Mouse (Mus musculus): ENCODE data around the gene Scube2.

The Scube2 gene

GRCm38 (mm10) chr7:109795564-109795963 lies 69.9 kb downstream of the Scube2 start:
- no peak for DNase-seq (ENCODE audit: low spot score in 2 of 2)

- no peak for DNase-seq (ENCODE audit: low spot score in 2 of 2)
Measured at GRCm38 (mm10) chr7:109794556-109794955, 70.9 kb downstream of the Scube2 start.

DNA sequence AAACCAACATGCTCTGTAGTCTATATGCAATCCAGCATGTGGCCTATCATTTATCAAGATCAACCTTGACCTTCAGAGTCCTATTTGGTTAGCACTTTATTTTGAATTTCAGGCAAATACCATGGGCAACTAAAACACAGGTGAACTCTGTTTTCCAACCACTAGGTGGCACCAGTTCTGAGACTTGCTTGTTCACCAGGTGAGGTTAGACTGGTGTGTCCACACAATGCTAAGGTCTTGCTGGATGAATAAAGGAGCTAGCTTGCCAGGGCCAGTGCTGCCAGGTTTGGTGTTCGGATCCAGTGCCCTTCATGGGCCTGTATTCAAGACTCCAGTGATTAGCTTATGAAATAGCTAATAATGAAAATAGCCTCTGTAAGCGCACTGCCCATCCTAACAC lies 72.7 kb downstream of the Scube2 start:
- DNase-seq (ENCODE audit: low spot score in 2 of 2) = peak; percentile 71

DNA sequence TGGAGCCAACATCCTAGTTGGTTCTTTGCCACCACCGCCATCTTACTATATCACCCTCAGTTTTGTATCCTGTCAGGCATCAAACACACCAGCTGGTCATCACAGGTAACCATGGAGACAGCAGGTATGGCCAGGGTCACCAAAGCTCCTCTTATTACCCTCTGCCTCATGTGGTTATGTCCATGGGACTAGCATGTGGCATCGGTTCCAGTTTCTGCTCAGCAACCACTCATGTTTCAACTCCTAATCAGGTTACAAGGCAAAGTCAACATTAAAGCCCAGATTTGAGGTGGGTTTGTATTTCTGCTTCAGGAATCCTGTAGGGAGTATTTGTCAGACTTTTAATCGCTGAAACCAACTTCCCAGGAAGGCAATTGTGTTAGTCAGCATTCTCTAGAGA lies 74.7 kb downstream of the Scube2 start:
- no peak for DNase-seq (ENCODE audit: low spot score in 2 of 2)

DNA sequence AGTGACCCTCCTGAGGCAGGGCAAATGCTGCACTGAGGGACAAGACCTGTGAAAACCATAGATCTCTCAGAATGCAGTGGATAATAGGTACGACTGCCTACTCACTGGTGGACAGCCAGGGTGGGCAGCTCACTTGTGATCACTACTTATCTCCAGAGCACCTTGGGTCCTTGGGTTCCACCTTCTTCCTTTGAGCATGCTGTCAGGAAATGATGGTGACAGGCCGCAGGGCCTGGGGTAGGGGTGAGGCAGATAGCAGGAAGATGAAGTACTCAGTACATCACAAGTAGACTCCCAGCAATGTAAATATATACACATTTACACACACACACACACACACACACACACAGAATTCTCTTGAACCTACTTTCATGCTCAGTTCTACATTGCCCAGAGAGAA lies 77.6 kb downstream of the Scube2 start:
- no peak for DNase-seq (ENCODE audit: low spot score in 2 of 2)

GRCm38 (mm10) chr7:109783281-109783680 lies 82.2 kb downstream of the Scube2 start:
- DNase-seq (ENCODE audit: low spot score in 2 of 2) = no peak

GRCm38 (mm10) chr7:109781470-109782203 lies 83.8 kb downstream of the Scube2 start, which contains the start of gene Nrip3:
Nrip3 (minus strand) TSS chr7:109782025.
- DNase-seq (ENCODE audit: low spot score in 2 of 2) = peak; percentile 75 to 81

DNA sequence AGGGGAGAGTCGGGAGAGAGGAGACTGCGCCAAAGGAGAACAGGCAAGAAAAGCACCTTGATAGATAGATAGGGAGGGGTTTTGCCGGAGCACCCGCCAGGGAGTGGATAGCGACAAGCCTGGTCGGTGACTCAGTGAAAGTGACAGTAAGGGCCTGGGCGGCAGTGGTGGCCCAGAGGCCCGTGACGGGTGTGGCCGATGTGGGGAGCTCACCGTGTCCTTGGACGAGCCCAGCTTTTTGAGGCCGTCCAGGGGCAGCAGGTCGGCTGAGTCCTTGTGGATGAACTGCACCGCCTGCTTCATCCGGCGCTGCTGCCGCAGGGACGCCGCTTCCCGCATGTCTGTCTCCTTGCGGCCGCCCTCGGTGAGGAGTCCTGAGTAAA lies 84.4 kb downstream of the Scube2 start:
- peak in 1 of 2 experiments; percentile 20 for DNase-seq (ENCODE audit: low spot score in 2 of 2)

GRCm38 (mm10) chr7:109772251-109772650 lies 93.2 kb downstream of the Scube2 start:
- DNase-seq (ENCODE audit: low spot score in 2 of 2) = no peak

DNA sequence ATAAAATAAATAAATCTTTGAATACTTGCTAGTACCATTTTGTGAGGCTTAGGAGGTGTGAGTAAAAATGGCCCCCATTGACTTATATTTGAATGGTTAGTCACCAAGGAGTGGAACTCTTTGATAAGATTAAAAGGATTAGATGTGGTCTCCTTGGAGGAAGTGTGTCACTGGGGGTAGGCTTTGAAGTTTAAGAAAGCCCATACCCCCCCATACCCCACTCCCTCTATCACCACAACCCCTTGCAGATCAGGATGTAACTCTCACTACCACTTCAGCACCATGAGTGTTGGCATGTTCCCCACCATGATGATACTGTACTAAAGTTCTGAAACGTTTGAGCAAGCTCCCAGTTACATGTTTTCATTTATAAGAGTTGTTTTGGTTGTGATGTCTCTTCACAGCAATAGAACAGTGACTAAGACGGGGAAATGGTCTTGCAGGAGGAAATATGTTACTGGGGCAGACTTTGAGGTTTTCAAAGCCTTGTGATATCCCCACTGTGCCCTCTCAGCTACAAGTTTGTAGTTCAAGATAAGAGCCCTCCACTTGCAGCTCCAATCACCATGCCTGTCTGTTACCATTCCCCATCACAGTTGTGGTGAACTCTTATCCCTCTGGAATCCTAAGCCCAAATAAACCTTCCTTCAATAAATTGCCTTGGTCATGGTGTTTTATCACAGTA lies 96.6 kb downstream of the Scube2 start:
- no peak for DNase-seq (ENCODE audit: low spot score in 2 of 2)

GRCm38 (mm10) chr7:109767575-109768350 lies 97.7 kb downstream of the Scube2 start:
- no peak for DNase-seq (ENCODE audit: low spot score in 2 of 2)

GRCm38 (mm10) chr7:109764009-109764408 lies 101.5 kb downstream of the Scube2 start:
- no peak for DNase-seq (ENCODE audit: low spot score in 2 of 2)

DNA sequence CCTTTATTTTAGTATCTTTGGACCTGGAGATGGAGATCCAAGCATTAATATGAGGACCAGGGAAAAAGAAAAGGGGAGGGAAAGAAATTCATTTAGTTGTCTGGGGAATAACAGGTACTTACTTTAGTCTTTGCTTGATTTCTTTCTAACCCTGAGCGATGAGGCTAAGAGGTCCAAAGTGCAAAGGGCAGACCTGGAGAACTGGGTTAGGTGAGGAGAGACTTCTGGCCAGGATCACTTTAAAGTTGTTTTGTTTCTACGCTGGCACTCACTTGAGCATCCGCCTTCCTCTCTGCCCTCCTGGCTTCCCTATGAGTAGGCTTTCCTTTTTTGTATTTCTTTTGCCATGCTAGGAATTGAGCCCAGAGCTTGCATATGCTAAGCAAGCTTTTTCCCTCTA lies 109.2 kb downstream of the Scube2 start:
- no peak for DNase-seq (ENCODE audit: low spot score in 2 of 2)

GRCm38 (mm10) chr7:109754034-109754433 lies 111.4 kb downstream of the Scube2 start:
- DNase-seq (ENCODE audit: low spot score in 2 of 2) = no peak

GRCm38 (mm10) chr7:109752008-109752925 lies 113.2 kb downstream of the Scube2 start, which contains the start of gene Tmem9b:
Tmem9b (minus strand) TSS chr7:109752875.
- DNase-seq (ENCODE audit: low spot score in 2 of 2) = peak; percentile 77 to 90

DNA sequence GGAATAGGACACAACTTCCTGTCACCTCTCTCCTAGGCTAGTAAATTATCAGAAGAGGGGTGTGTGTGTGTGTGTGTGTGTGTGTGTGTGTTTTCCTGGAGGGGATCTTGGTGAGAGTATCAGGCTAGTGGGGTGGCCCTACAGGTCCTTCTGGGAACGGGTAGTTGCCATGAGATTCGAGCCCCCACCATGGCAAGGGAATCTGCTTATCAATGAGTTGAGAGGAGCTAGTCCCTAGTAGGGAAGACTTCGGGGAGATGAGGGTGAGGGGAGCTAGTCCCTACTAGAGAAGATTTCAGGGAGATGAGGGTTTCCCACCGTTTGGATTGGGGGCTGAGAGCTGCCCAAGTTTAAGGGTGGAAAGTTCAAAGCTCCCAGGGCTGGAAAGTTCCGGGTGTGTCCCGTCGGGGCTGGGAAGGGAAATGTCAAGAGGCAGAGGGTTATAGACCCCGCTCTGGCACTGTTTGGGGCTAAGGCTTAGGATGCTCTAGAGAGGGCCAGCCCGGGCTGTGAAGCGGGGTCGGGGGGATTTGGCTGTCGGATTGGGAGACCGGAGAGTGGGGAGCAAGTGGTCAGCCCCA lies 114.0 kb downstream of the Scube2 start:
- DNase-seq (ENCODE audit: low spot score in 2 of 2) = no peak

Measured in right cerebral cortex, adult 2 months (tissue).